Mouse (Mus musculus) common myeloid progenitor, adult 5-6 weeks (primary cell): ENCODE data around the gene Olfr1385. TPM values are rescaled to one million over a fixed set of nuclear protein-coding genes. Genes with fewer than 3 reads are reported as not detected.
A peak's percentile ranks its signal among the peaks of the same experiment; 100 is the strongest.
"Not testable (repeated sequence)": the region's sequence is repeated elsewhere in the genome, so short reads cannot be mapped to it uniquely, and the experiment has no call there.

Source experiments
- ATAC-seq: replicated peaks from 2 replicates; pipeline ENCODE4 v1.8.0; 2016; ENCODE audit warnings: low read depth, mild to moderate bottlenecking, moderate TSS enrichment, inconsistent platforms; ENCODE audit not compliant: poor library complexity, severe bottlenecking
- total RNA-seq: library from RNA; stranded (forward); fragments of 200-1000, 187-1606 nt; gene quantifications from 2 replicates; pipeline ENCODE4 v1.2.3, GENCODE M21; 2017

Gene Olfr1385
- not detected in 2 replicates for total RNA-seq

DNA sequence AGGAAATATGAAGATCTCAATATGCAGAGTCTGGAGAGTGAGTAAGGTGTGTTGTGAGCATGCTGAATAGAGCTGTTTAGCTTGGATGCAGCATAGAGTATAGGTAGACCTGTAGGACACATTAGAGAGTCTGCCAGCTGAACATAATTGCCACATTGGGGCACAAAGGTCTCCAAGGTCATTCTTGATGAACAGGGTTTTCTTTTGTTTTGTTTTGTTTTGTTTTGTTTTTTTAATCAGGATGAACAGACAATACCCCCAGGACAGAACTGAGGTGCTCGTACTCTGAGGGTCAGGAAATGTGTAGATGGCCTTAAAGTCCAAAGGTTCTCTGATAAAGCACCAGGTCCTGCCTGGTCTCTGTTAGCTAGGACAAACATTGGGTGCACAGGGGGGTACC is at the start of gene Olfr1385:
Olfr1385 (plus strand) TSS at position 301 of the 400 bp plus-strand sequence.
- ATAC-seq: not testable (repeated sequence)

GRCm38 (mm10) chr11:49455043-49455442 is 33.8 kb upstream of the Olfr1385 start, which contains the start of gene Olfr1387:
Gene Olfr1387, plus strand, starts transcription at chr11:49455343.
- no peak for ATAC-seq

DNA sequence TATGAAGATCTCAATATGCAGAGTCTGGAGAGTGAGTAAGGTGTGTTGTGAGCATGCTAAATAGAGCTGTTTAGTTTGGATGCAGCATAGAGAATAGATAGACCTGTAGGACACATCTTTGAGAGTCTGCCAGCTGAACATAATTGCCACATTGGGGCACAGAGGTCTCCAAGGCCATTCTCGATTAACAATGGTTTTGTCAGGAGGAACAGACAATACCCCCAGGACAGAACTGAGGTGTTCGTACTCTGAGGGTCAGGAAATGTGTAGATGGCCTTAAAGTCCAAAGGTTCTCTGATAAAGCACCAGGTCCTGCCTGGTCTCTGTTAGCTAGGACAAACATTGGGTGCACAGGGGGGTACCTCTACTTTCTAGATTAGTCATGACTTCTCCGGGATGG is 24.1 kb upstream of the Olfr1385 start, which contains the start of gene Olfr1386:
Olfr1386 (plus strand) TSS at position 301 of the 400 bp plus-strand sequence.
- ATAC-seq: not testable (repeated sequence)

- no peak for ATAC-seq
Measured at GRCm38 (mm10) chr11:49485973-49486372, 2.9 kb upstream of the Olfr1385 start.

- no peak for ATAC-seq
Measured at GRCm38 (mm10) chr11:49518086-49518485, 29.2 kb downstream of the Olfr1385 start.

- no peak for ATAC-seq
Measured at GRCm38 (mm10) chr11:49519348-49519747, 30.5 kb downstream of the Olfr1385 start, which contains the start of gene Olfr1383. Gene Olfr1383, plus strand, starts transcription at chr11:49519648.

DNA sequence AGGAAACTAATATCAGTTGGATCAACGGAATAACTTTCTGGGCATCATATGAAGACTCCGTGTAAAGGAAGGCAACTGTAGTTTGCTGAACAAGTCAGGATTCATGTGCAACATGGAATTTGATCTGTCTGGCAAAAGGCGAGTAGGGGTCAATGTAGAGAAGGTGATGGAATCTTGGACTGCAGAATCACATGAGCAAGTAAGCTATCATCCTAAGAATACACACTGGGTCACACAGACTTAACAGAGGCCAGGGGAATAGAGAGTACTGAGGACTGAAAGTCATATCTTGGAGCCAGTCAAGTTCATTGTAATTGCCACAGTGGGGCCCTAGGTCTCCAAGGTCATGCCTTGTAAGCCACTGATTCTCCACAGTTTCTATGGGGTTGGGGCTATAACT is 39.1 kb downstream of the Olfr1385 start, which contains the start of gene Olfr1382:
Olfr1382 (plus strand) TSS at position 301 of the 400 bp plus-strand sequence.
- no peak for ATAC-seq

GRCm38 (mm10) chr11:49532761-49533160 is 43.9 kb downstream of the Olfr1385 start:
- no peak for ATAC-seq

GRCm38 (mm10) chr11:49536631-49537030 is 47.8 kb downstream of the Olfr1385 start:
- ATAC-seq: peak; percentile 74; the same call in 1 of the 2 replicates

DNA sequence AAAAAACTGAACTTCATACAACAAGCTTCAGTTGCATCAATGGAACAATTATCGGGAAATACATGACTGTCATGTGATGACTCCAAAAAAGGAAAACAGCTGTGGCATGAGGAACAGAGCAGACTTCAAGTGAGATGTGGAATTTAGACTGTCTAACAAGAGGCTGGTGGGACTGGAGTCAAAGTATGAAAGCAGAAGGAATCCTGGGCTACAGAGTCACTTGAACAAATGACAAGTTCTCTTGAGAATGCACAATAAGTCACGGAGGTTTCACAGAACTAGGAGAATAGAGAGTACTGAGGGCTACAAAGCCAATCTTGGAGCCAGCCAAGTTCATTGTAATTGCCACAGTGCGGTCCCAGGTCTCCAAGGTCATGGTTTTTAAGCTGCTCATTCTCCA is 54.3 kb downstream of the Olfr1385 start, which contains the start of gene Olfr1381:
Olfr1381 (plus strand) TSS at position 301 of the 400 bp plus-strand sequence.
- ATAC-seq: not testable (repeated sequence)

Other genes with a start within 250 kb of the Olfr1385 start
- gene Mgat1, start 244.9 kb upstream of the Olfr1385 start, total RNA-seq: 54.5 and 81.2 TPM in 2 replicates
- gene Olfr1393, start 210.8 kb upstream of the Olfr1385 start, total RNA-seq: not detected in 2 replicates
- gene Olfr1392, start 203.8 kb upstream of the Olfr1385 start, total RNA-seq: not detected in 2 replicates
- gene Olfr10, start 184.3 kb upstream of the Olfr1385 start, total RNA-seq: not detected in 2 replicates
- not detected in 2 replicates for gene Olfr1391, start 166.3 kb upstream of the Olfr1385 start, total RNA-seq
- gene Olfr1390, start 153.9 kb upstream of the Olfr1385 start, total RNA-seq: not detected in 2 replicates
- not detected in 2 replicates for gene Olfr1389, start 66.0 kb upstream of the Olfr1385 start, total RNA-seq
- gene Olfr1388, start 52.4 kb upstream of the Olfr1385 start, total RNA-seq: 0.05 and 0.37 TPM in 2 replicates
- gene Olfr1387, start 33.7 kb upstream of the Olfr1385 start, total RNA-seq: not detected in 2 replicates
- not detected in 2 replicates for gene Olfr1386, start 24.0 kb upstream of the Olfr1385 start, total RNA-seq
- gene Olfr1384, start 17.7 kb downstream of the Olfr1385 start, total RNA-seq: not detected in 2 replicates
- gene Olfr1383, start 30.6 kb downstream of the Olfr1385 start, total RNA-seq: not detected in 2 replicates
- gene Olfr1382, start 39.2 kb downstream of the Olfr1385 start, total RNA-seq: not detected in 2 replicates
- not detected in 2 replicates for gene Olfr1381, start 54.4 kb downstream of the Olfr1385 start, total RNA-seq
- not detected in 2 replicates for gene Olfr1380, start 67.8 kb downstream of the Olfr1385 start, total RNA-seq
- 0.09 TPM in 1 of 2 replicates, not detected in the other for gene Flt4, start 120.2 kb downstream of the Olfr1385 start, total RNA-seq
- gene Scgb3a1, start 174.5 kb downstream of the Olfr1385 start, total RNA-seq: not detected in 2 replicates
- gene Cnot6, start 223.7 kb downstream of the Olfr1385 start, total RNA-seq: 96.7 and 119 TPM in 2 replicates